Mouse (Mus musculus) myocyte (in vitro differentiated cells): ENCODE data around the gene Dgki. TPM values are rescaled to one million over a fixed set of nuclear protein-coding genes. Genes with fewer than 3 reads are reported as not detected.

Experiments
- H3K27me3 ChIP-seq: one replicate; pipeline ENCODE4 v1.6.1; 2011; ENCODE audit not compliant: control insufficient read depth, insufficient read depth, insufficient read length
- H3K36me3 ChIP-seq: one replicate; pipeline ENCODE4 v1.6.1; 2011; ENCODE audit not compliant: control insufficient read depth, insufficient read depth
- H3K4me2 ChIP-seq: one replicate; pipeline ENCODE4 v1.6.1; 2011; ENCODE audit warnings: low read depth, control low read depth
- H3K4me3 ChIP-seq: one replicate; pipeline ENCODE4 v1.5.1; 2011; ENCODE audit warnings: mild to moderate bottlenecking, control low read depth, moderate library complexity
- H3K79me2 ChIP-seq: one replicate; pipeline ENCODE4 v1.6.1; 2011; ENCODE audit not compliant: control insufficient read depth, insufficient read depth
- H3ac ChIP-seq: one replicate; pipeline ENCODE4 v1.6.1; 2011; ENCODE audit not compliant: control insufficient read depth, insufficient read length
- CEBPB ChIP-seq: IDR thresholded peaks from 2 replicates; pipeline ENCODE4 v1.6.1; 2011; ENCODE audit warnings: mild to moderate bottlenecking, moderate library complexity; ENCODE audit not compliant: poor library complexity, insufficient read depth, severe bottlenecking
- E2F4 ChIP-seq: IDR thresholded peaks from one replicate; pipeline ENCODE4 v1.6.1; 2011; ENCODE audit warnings: mild to moderate bottlenecking, control low read depth, moderate library complexity; ENCODE audit not compliant: insufficient read depth
- MAX ChIP-seq: IDR thresholded peaks from one replicate; pipeline ENCODE4 v1.6.1; 2011; ENCODE audit warnings: low read depth, mild to moderate bottlenecking, control low read depth
- MYOD1 ChIP-seq, 3 experiments: IDR thresholded peaks; one replicate each; pipeline ENCODE4 v1.6.1; 2011; ENCODE audit warnings: control low read depth in 2 of 3, low read depth in 2 of 3, mild to moderate bottlenecking in 2 of 3, moderate library complexity in 1 of 3; ENCODE audit not compliant: insufficient read length in 2 of 3, control insufficient read depth in 1 of 3
- MYOG ChIP-seq, 3 experiments: IDR thresholded peaks; one replicate each; pipeline ENCODE4 v1.6.1; 2011; ENCODE audit warnings: control low read depth in 2 of 3, low read depth in 2 of 3, mild to moderate bottlenecking in 2 of 3; ENCODE audit not compliant: insufficient read length in 2 of 3, control insufficient read depth in 1 of 3, insufficient read depth in 1 of 3
- POLR2A ChIP-seq: IDR thresholded peaks from one replicate; pipeline ENCODE4 v1.6.1; 2011; ENCODE audit warnings: low read depth, mild to moderate bottlenecking, control low read depth, moderate library complexity; ENCODE audit not compliant: insufficient read length
- POLR2AphosphoS2 ChIP-seq: IDR thresholded peaks from one replicate; pipeline ENCODE4 v1.6.1; 2011; ENCODE audit warnings: low read depth, control low read depth; ENCODE audit not compliant: insufficient read length
- REST ChIP-seq: IDR thresholded peaks from one replicate; pipeline ENCODE4 v1.6.1; 2011; ENCODE audit warnings: mild to moderate bottlenecking, control low read depth, moderate library complexity; ENCODE audit not compliant: insufficient read depth, insufficient read length
- SRF ChIP-seq: IDR thresholded peaks from one replicate; pipeline ENCODE4 v1.6.1; 2011; ENCODE audit warnings: low read depth; ENCODE audit not compliant: control insufficient read depth, insufficient read length
- TCF12 ChIP-seq: IDR thresholded peaks from one replicate; pipeline ENCODE4 v1.6.1; 2011; ENCODE audit warnings: mild to moderate bottlenecking, control low read depth; ENCODE audit not compliant: poor library complexity, insufficient read depth, severe bottlenecking
- TCF3 ChIP-seq: IDR thresholded peaks from one replicate; pipeline ENCODE4 v1.6.1; 2011; ENCODE audit warnings: low read depth, control low read depth; ENCODE audit not compliant: insufficient read length
- USF1 ChIP-seq: IDR thresholded peaks from one replicate; pipeline ENCODE4 v1.6.1; 2011; ENCODE audit warnings: low read depth, mild to moderate bottlenecking, control low read depth, moderate library complexity
- polyA plus RNA-seq: library from polyadenylated mRNA; unstranded; fragments of >200 nt; fragmentation: generic; extraction: Trizol; gene quantifications from one replicate; pipeline ENCODE4 v1.2.1, GENCODE M21; 2012; ENCODE audit warnings: missing spikeins

The Dgki gene
- polyA plus RNA-seq, 1 experiment, result 0.02 TPM

GRCm38 (mm10) chr6:36819784-36820050 lies 480.3 kb downstream of the Dgki start:
- TF ChIP-seq MYOG (IDR thresholded peaks at IDR 0.05; ENCODE audit: control insufficient read depth in 1 of 3, insufficient read depth in 1 of 3, insufficient read length in 2 of 3, low read depth in 2 of 3) (no peak), SRF (no peak), CEBPB (no peak), MAX (no peak), E2F4 (no peak), USF1 (no peak), TCF12 (no peak)
- Histone ChIP-seq H3K4me2 (peak overlapping the region; percentile 70), H3ac (no peak overlapping the region)

GRCm38 (mm10) chr6:36819019-36819783 lies 480.8 kb downstream of the Dgki start:
- no peak for TF ChIP-seq MAX
- TF ChIP-seq POLR2A, result no peak
- TF ChIP-seq SRF, result no peak
- TF ChIP-seq USF1, result no peak
- no peak for TF ChIP-seq E2F4
- TF ChIP-seq REST, result no peak
- TF ChIP-seq CEBPB, result no peak
- TF ChIP-seq TCF12, result no peak
- TF ChIP-seq MYOD1 (IDR thresholded peaks at IDR 0.05; ENCODE audit: control insufficient read depth in 1 of 3, insufficient read length in 2 of 3, low read depth in 2 of 3), result no peak
- TF ChIP-seq TCF3, result no peak
- TF ChIP-seq POLR2AphosphoS2, result no peak
- Histone ChIP-seq H3K4me2 (peak overlapping the region; percentile 70), H3K36me3 (no peaks in the 10 kb centered on the region)

More at GRCm38 (mm10) chr6:36819784-36820050, 480.3 kb downstream of the Dgki start:
- Histone ChIP-seq H3K27me3 (no peaks in the 10 kb centered on the region), H3K36me3 (no peaks in the 10 kb centered on the region), H3K4me3 (no peak overlapping the region), H3K79me2 (no peaks in the 10 kb centered on the region)

GRCm38 (mm10) chr6:36818281-36819018 lies 481.5 kb downstream of the Dgki start:
- TF ChIP-seq TCF12 (no peak), MYOD1 (IDR thresholded peaks at IDR 0.05; ENCODE audit: control insufficient read depth in 1 of 3, insufficient read length in 2 of 3, low read depth in 2 of 3) (no peak), SRF (no peak), MAX (no peak), POLR2AphosphoS2 (no peak), USF1 (no peak), MYOG (IDR thresholded peaks at IDR 0.05; ENCODE audit: control insufficient read depth in 1 of 3, insufficient read depth in 1 of 3, insufficient read length in 2 of 3, low read depth in 2 of 3) (no peak), CEBPB (no peak), REST (no peak), POLR2A (no peak), E2F4 (no peak)
- no peak overlapping the region for H3ac ChIP-seq
- H3K4me2 ChIP-seq, result peak overlapping the region; percentile 70
- no peak overlapping the region for H3K4me3 ChIP-seq
- no peaks in the 10 kb centered on the region for H3K36me3 ChIP-seq
- no peaks in the 10 kb centered on the region for H3K27me3 ChIP-seq
- H3K79me2 ChIP-seq, result no peaks in the 10 kb centered on the region

More at GRCm38 (mm10) chr6:36819019-36819783, 480.8 kb downstream of the Dgki start:
- H3K27me3 ChIP-seq, result no peaks in the 10 kb centered on the region
- H3K4me3 ChIP-seq, result no peak overlapping the region
- no peak overlapping the region for H3ac ChIP-seq
- no peaks in the 10 kb centered on the region for H3K79me2 ChIP-seq

- no peaks in the 10 kb centered on the region for H3K36me3 ChIP-seq
- H3K79me2 ChIP-seq, result no peaks in the 10 kb centered on the region
- no peaks in the 10 kb centered on the region for H3K27me3 ChIP-seq
- TF ChIP-seq MAX, result no peak
- TF ChIP-seq CEBPB, result no peak
- no peak for TF ChIP-seq REST
- TF ChIP-seq MYOD1 (IDR thresholded peaks at IDR 0.05; ENCODE audit: control insufficient read depth in 1 of 3, insufficient read length in 2 of 3, low read depth in 2 of 3), result no peak
- TF ChIP-seq TCF3, result no peak
- TF ChIP-seq SRF, result no peak
- TF ChIP-seq TCF12, result no peak
- no peak overlapping the region for H3ac ChIP-seq
- no peak overlapping the region for H3K4me3 ChIP-seq
- H3K4me2 ChIP-seq, result peak overlapping the region; percentile 70
These were observed 483.3 kb downstream of the Dgki start for GRCm38 (mm10) chr6:36816666-36817065.

GRCm38 (mm10) chr6:36815992-36816391 lies 484.0 kb downstream of the Dgki start:
- no peak overlapping the region for H3ac ChIP-seq
- H3K36me3 ChIP-seq, result no peaks in the 10 kb centered on the region
- H3K4me2 ChIP-seq, result no peak overlapping the region
- no peaks in the 10 kb centered on the region for H3K79me2 ChIP-seq
- H3K4me3 ChIP-seq, result no peak overlapping the region
- no peak for TF ChIP-seq TCF12
- TF ChIP-seq TCF3, result no peak
- TF ChIP-seq SRF, result no peak
- no peak for TF ChIP-seq MYOG (IDR thresholded peaks at IDR 0.05; ENCODE audit: control insufficient read depth in 1 of 3, insufficient read depth in 1 of 3, insufficient read length in 2 of 3, low read depth in 2 of 3)
- TF ChIP-seq USF1, result no peak
- TF ChIP-seq POLR2A, result no peak
- no peak for TF ChIP-seq REST
- no peak for TF ChIP-seq MYOD1 (IDR thresholded peaks at IDR 0.05; ENCODE audit: control insufficient read depth in 1 of 3, insufficient read length in 2 of 3, low read depth in 2 of 3)
- no peak for TF ChIP-seq CEBPB
- no peak for TF ChIP-seq E2F4
- TF ChIP-seq MAX, result no peak
- no peak for TF ChIP-seq POLR2AphosphoS2
- H3K27me3 ChIP-seq, result no peaks in the 10 kb centered on the region
